Mouse (Mus musculus) limb, embryonic 10.5 days (tissue): ENCODE data around the gene Ecd. TPM values are rescaled to one million over a fixed set of nuclear protein-coding genes. Genes with fewer than 3 reads are reported as not detected.
"Not testable (repeated sequence)": the region's sequence is repeated elsewhere in the genome, so short reads cannot be mapped to it uniquely, and the experiment has no call there.

Source experiments
- DNase-seq: peaks from one replicate; pipeline ENCODE4 v3.0.0-alpha.2; 2017; ENCODE audit warnings: low spot score
- H3K27ac ChIP-seq: fragments of 300-500 bp; sonication (generic); 2 replicates; pipeline ENCODE4 v1.5.1; 2016; ENCODE audit warnings: mild to moderate bottlenecking
- H3K27me3 ChIP-seq: fragments of 300-500 bp; sonication (generic); 2 replicates; pipeline ENCODE4 v1.6.1; 2016; ENCODE audit warnings: low read depth, mild to moderate bottlenecking; ENCODE audit not compliant: poor library complexity, severe bottlenecking
- H3K36me3 ChIP-seq: fragments of 300-500 bp; sonication (generic); 2 replicates; pipeline ENCODE4 v1.6.1; 2016; ENCODE audit warnings: mild to moderate bottlenecking, moderate library complexity
- H3K4me1 ChIP-seq: fragments of 300-500 bp; sonication (generic); 2 replicates; pipeline ENCODE4 v1.6.1; 2016
- H3K4me3 ChIP-seq: fragments of 300-500 bp; sonication (generic); 2 replicates; pipeline ENCODE4 v1.5.1; 2016; ENCODE audit warnings: mild to moderate bottlenecking, moderate library complexity
- H3K9me3 ChIP-seq: fragments of 300-500 bp; sonication (generic); replicated peaks from 2 replicates; pipeline ENCODE4 v1.6.1; 2016; ENCODE audit warnings: mild to moderate bottlenecking
- WGBS: fragments of 180-500 bp; shearing (Covaris S2); methylation state at CpG from one replicate; pipeline ENCODE4 v1.1.7; 2016; 5-methylcytosine and 5-hydroxymethylcytosine counted together
- polyA plus RNA-seq: library from polyadenylated mRNA; unstranded; fragments of >200 nt; fragmentation: Nextera tagmentation; extraction: Ambion mirVana; gene quantifications from 2 replicates; pipeline ENCODE4 v1.2.1, GENCODE M21; 2016

Gene Ecd
- polyA plus RNA-seq, 1 experiment from 2014 or later = 71.7 TPM

- Histone ChIP-seq H3K9me3 (no peaks in the 10 kb centered on the region), H3K4me3 (no peak overlapping the region), H3K36me3 (peaks cover 81% of the 10 kb centered on the region), H3K27me3 (no peaks in the 10 kb centered on the region), H3K4me1 (no peaks in the 10 kb centered on the region), H3K27ac (no peak overlapping the region)
- no peak for DNase-seq
- 87% methylated on average over 7 of the region's 7 CpGs for WGBS
Measured at GRCm38 (mm10) chr14:20370798-20371197, 22.9 kb upstream of the Ecd start.

GRCm38 (mm10) chr14:20368271-20368670 is 20.4 kb upstream of the Ecd start:
- Histone ChIP-seq H3K4me1 (no peaks in the 10 kb centered on the region), H3K36me3 (peaks cover 84% of the 10 kb centered on the region), H3K4me3 (no peak overlapping the region), H3K27ac (no peak overlapping the region), H3K27me3 (no peaks in the 10 kb centered on the region), H3K9me3 (no peaks in the 10 kb centered on the region)
- no peak for DNase-seq
- 95% methylated on average over 3 of the region's 3 CpGs for WGBS

- Histone ChIP-seq H3K36me3 (peaks cover 99% of the 10 kb centered on the region), H3K27me3 (no peaks in the 10 kb centered on the region), H3K4me1 (no peaks in the 10 kb centered on the region), H3K9me3 (no peaks in the 10 kb centered on the region), H3K27ac (no peak overlapping the region), H3K4me3 (no peak overlapping the region)
- WGBS = 89% methylated on average over 4 of the region's 4 CpGs
- no peak for DNase-seq
Measured at GRCm38 (mm10) chr14:20363230-20363629, 15.3 kb upstream of the Ecd start.

- H3K27me3 ChIP-seq = no peaks in the 10 kb centered on the region
- H3K36me3 ChIP-seq = peaks cover 49% of the 10 kb centered on the region
- no peak for DNase-seq
- WGBS = 6% methylated on average over 15 of the region's 15 CpGs
- H3K27ac ChIP-seq = peak overlapping the region; percentile 95
- peak overlapping the region; percentile 79 for H3K4me3 ChIP-seq
- no peaks in the 10 kb centered on the region for H3K9me3 ChIP-seq
- H3K4me1 ChIP-seq = peaks cover 18% of the 10 kb centered on the region
Measured at GRCm38 (mm10) chr14:20347441-20347990, 405 bp downstream of the Ecd start.

- Histone ChIP-seq H3K27me3 (no peaks in the 10 kb centered on the region), H3K4me3 (no peak overlapping the region), H3K9me3 (no peaks in the 10 kb centered on the region), H3K27ac (no peak overlapping the region), H3K4me1 (peaks cover 18% of the 10 kb centered on the region), H3K36me3 (peaks cover 51% of the 10 kb centered on the region)
- no peak for DNase-seq
- 93% methylated on average over 9 of the region's 9 CpGs for WGBS
Measured at GRCm38 (mm10) chr14:20345885-20346284, 2.0 kb downstream of the Ecd start.

GRCm38 (mm10) chr14:20340866-20341265 is 7.1 kb downstream of the Ecd start:
- DNase-seq = no peak
- Histone ChIP-seq H3K9me3 (no peaks in the 10 kb centered on the region), H3K36me3 (peaks cover 95% of the 10 kb centered on the region), H3K27me3 (no peaks in the 10 kb centered on the region), H3K27ac (no peak overlapping the region), H3K4me1 (no peaks in the 10 kb centered on the region), H3K4me3 (no peak overlapping the region)
- 85% methylated on average over 7 of the region's 7 CpGs for WGBS

- Histone ChIP-seq H3K4me3 (no peak overlapping the region), H3K9me3 (no peaks in the 10 kb centered on the region), H3K27me3 (no peaks in the 10 kb centered on the region), H3K36me3 (peaks cover 95% of the 10 kb centered on the region), H3K4me1 (no peaks in the 10 kb centered on the region), H3K27ac (no peak overlapping the region)
- no peak for DNase-seq
- 84% methylated on average over 8 of the region's 8 CpGs for WGBS
Measured at GRCm38 (mm10) chr14:20340149-20340548, 7.8 kb downstream of the Ecd start.

- Histone ChIP-seq H3K9me3 (no peaks in the 10 kb centered on the region), H3K27ac (no peak overlapping the region), H3K36me3 (peaks cover 95% of the 10 kb centered on the region), H3K4me1 (no peaks in the 10 kb centered on the region), H3K27me3 (no peaks in the 10 kb centered on the region), H3K4me3 (no peak overlapping the region)
- 97% methylated on average over 5 of the region's 5 CpGs for WGBS
- no peak for DNase-seq
Measured at GRCm38 (mm10) chr14:20339415-20339814, 8.5 kb downstream of the Ecd start.

- no peak for DNase-seq
- WGBS = 90% methylated on average over 4 of the region's 4 CpGs
- Histone ChIP-seq H3K4me3 (no peak overlapping the region), H3K36me3 (peaks cover 98% of the 10 kb centered on the region), H3K4me1 (no peaks in the 10 kb centered on the region), H3K27ac (no peak overlapping the region), H3K27me3 (no peaks in the 10 kb centered on the region), H3K9me3 (no peaks in the 10 kb centered on the region)
Measured at GRCm38 (mm10) chr14:20331316-20331715, 16.6 kb downstream of the Ecd start.

GRCm38 (mm10) chr14:20328474-20328873 is 19.4 kb downstream of the Ecd start:
- Histone ChIP-seq H3K36me3 (peaks cover 94% of the 10 kb centered on the region), H3K9me3 (no peaks in the 10 kb centered on the region), H3K27me3 (no peaks in the 10 kb centered on the region), H3K27ac (no peak overlapping the region), H3K4me3 (no peak overlapping the region), H3K4me1 (no peaks in the 10 kb centered on the region)
- WGBS = 65% methylated on average over 9 of the region's 9 CpGs
- peak; percentile 39 for DNase-seq

GRCm38 (mm10) chr14:20324196-20324595 is 23.7 kb downstream of the Ecd start:
- Histone ChIP-seq H3K36me3 (peaks cover 94% of the 10 kb centered on the region), H3K9me3 (no peaks in the 10 kb centered on the region), H3K27me3 (no peaks in the 10 kb centered on the region), H3K4me3 (no peak overlapping the region), H3K4me1 (no peaks in the 10 kb centered on the region), H3K27ac (no peak overlapping the region)
- 95% methylated on average over 9 of the region's 9 CpGs for WGBS
- no peak for DNase-seq

GRCm38 (mm10) chr14:20319420-20319819 is 28.5 kb downstream of the Ecd start:
- WGBS = 82% methylated on average over 3 of the region's 3 CpGs

GRCm38 (mm10) chr14:20315137-20315536 is 32.8 kb downstream of the Ecd start:
- no peak overlapping the region for H3K27ac ChIP-seq
- H3K4me3 ChIP-seq = no peak overlapping the region
- no peaks in the 10 kb centered on the region for H3K9me3 ChIP-seq
- WGBS = 63% methylated on average over 1 of the region's 1 CpGs
- H3K4me1 ChIP-seq = no peaks in the 10 kb centered on the region
- DNase-seq = no peak
- H3K27me3 ChIP-seq = no peaks in the 10 kb centered on the region
- peaks cover 40% of the 10 kb centered on the region for H3K36me3 ChIP-seq

More at GRCm38 (mm10) chr14:20319420-20319819, 28.5 kb downstream of the Ecd start:
- Histone ChIP-seq H3K9me3 (no peaks in the 10 kb centered on the region), H3K4me1 (no peaks in the 10 kb centered on the region), H3K36me3 (peaks cover 68% of the 10 kb centered on the region), H3K4me3 (no peak overlapping the region), H3K27ac (no peak overlapping the region), H3K27me3 (no peaks in the 10 kb centered on the region)
- peak; percentile 53 for DNase-seq

GRCm38 (mm10) chr14:20305085-20305484 is 42.8 kb downstream of the Ecd start:
- H3K9me3 ChIP-seq, H3K4me3 ChIP-seq, DNase-seq, H3K27me3 ChIP-seq, H3K4me1 ChIP-seq, H3K27ac ChIP-seq: not testable (repeated sequence)
- H3K36me3 ChIP-seq = peaks cover 26% of the 10 kb centered on the region
- WGBS = 77% methylated on average over 2 of the region's 2 CpGs
